Mouse (Mus musculus) liver, adult 2 months (tissue): Measurements from ENCODE around the gene Ispd.

Experiments used
- CTCF ChIP-seq: fragments of 200-500 bp; IDR thresholded peaks from 2 replicates; pipeline ENCODE4 v1.5.1; 2011; ENCODE audit warnings: low read depth, low read length, control low read depth
- POLR2A ChIP-seq: fragments of 200-500 bp; IDR thresholded peaks from 2 replicates; pipeline ENCODE4 v1.6.1; 2011; ENCODE audit warnings: low read length, control low read depth; ENCODE audit not compliant: insufficient read depth; ENCODE audit errors: extremely low read depth

DNA sequence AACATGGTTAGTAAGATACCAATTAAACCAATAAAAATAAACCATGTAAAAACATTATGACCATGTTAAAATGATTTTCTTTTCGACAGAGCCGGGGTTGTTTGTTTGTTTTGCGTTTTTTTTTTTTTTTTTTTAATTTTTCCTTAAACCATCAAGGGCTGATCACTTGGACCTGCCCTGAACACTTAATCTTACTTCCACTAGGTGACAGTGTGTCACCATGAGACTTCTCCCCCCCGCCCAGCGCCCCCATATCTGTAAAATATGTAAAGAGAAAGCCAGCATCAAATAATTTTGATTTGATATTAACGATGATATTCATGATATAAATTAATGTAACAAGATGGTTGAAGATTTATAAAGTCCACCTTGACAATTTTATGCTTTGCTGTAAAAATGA is 300.5 kb downstream of the Ispd start:
- TF ChIP-seq CTCF (no peak), POLR2A (no peak)
